Mouse (Mus musculus) heart, postnatal 0 days (tissue): Measurements from ENCODE around the gene Foxj1. TPM values are rescaled to one million over a fixed set of nuclear protein-coding genes. Genes with fewer than 3 reads are reported as not detected.
A peak's percentile ranks its signal among the peaks of the same experiment; 100 is the strongest.
"Not testable (repeated sequence)": the region's sequence is repeated elsewhere in the genome, so short reads cannot be mapped to it uniquely, and the experiment has no call there.

ENCODE experiments used
- ATAC-seq: fragments of 200-750 bp; cut with Nextera tagmentation; 2 replicates; pipeline ENCODE4 v1.8.0; 2017; ENCODE audit warnings: low read depth, moderate number of reproducible peaks, moderate library complexity; ENCODE audit not compliant: insufficient read depth
- DNase-seq: peaks from one replicate; pipeline ENCODE4 v3.0.0-alpha.2; 2016; ENCODE audit warnings: low spot score
- H3K27ac ChIP-seq: fragments of 300-500 bp; sonication (generic); 2 replicates; pipeline ENCODE4 v1.5.1; 2014; ENCODE audit warnings: low read depth, mild to moderate bottlenecking
- H3K27me3 ChIP-seq: fragments of 300-500 bp; sonication (generic); 2 replicates; pipeline ENCODE4 v1.6.1; 2014; ENCODE audit warnings: low read length, mixed read lengths; ENCODE audit not compliant: control insufficient read depth, insufficient read depth
- H3K36me3 ChIP-seq: fragments of 300-500 bp; sonication (generic); replicated peaks from 2 replicates; pipeline ENCODE4 v1.6.1; 2014; ENCODE audit warnings: low read length, mixed read lengths; ENCODE audit not compliant: control insufficient read depth, insufficient read depth
- H3K4me1 ChIP-seq: fragments of 300-500 bp; sonication (generic); 2 replicates; pipeline ENCODE4 v1.6.1; 2014; ENCODE audit warnings: antibody characterized with exemption; ENCODE audit not compliant: control insufficient read depth, insufficient read depth
- H3K4me2 ChIP-seq: fragments of 300-500 bp; sonication (generic); 2 replicates; pipeline ENCODE4 v1.6.1; 2014; ENCODE audit warnings: low read depth, mild to moderate bottlenecking, low read length, moderate library complexity
- H3K4me3 ChIP-seq: fragments of 300-500 bp; sonication (generic); 2 replicates; pipeline ENCODE4 v1.5.1; 2014; ENCODE audit warnings: low read depth, low read length
- H3K9ac ChIP-seq: fragments of 300-500 bp; sonication (generic); replicated peaks from 2 replicates; pipeline ENCODE4 v1.6.1; 2014; ENCODE audit warnings: low read depth, low read length, mixed read lengths
- H3K9me3 ChIP-seq: fragments of 300-500 bp; sonication (generic); replicated peaks from 2 replicates; pipeline ENCODE4 v1.6.1; 2016; ENCODE audit warnings: low read length; ENCODE audit not compliant: control insufficient read depth
- CTCF ChIP-seq: IDR thresholded peaks from 2 replicates; pipeline ENCODE4 v1.5.1; 2016; ENCODE audit warnings: antibody characterized with exemption, control low read depth, low read depth
- EP300 ChIP-seq: IDR thresholded peaks from 2 replicates; pipeline ENCODE4 v1.6.1; 2016; ENCODE audit warnings: antibody characterized with exemption, low read depth
- WGBS: fragments of 180-500 bp; shearing (Covaris S2); extraction: QIAGEN DNeasy Blood & Tissue Kit; methylation state at CpG from one replicate; pipeline ENCODE4 v1.1.7; 2014; 5-methylcytosine and 5-hydroxymethylcytosine counted together
- polyA plus RNA-seq: library from polyadenylated mRNA; unstranded; fragments of >200 nt; fragmentation: Nextera tagmentation; extraction: Ambion mirVana; gene quantifications from 2 replicates; pipeline ENCODE4 v1.2.1, GENCODE M21; 2015
- total RNA-seq: library from RNA; depleted of rRNA; stranded (reverse); fragments of >200 nt; gene quantifications from 2 replicates; pipeline ENCODE4 v1.2.3, GENCODE M21; 2014; ENCODE audit warnings: low replicate concordance

Gene Foxj1
- total and polyA plus RNA-seq, 2 experiments from 2014 or later: 0.04 TPM; not detected in 1

GRCm38 (mm10) chr11:116366124-116366523 is 30.9 kb upstream of the Foxj1 start:
- WGBS: 80% methylated on average over 2 of the region's 2 CpGs
- Histone ChIP-seq H3K27me3 (no peaks in the 10 kb centered on the region), H3K4me1 (0 out of 2 replicates have a peak, but pooled peaks cover 7% of the 10 kb centered on the region), H3K9ac (no peak overlapping the region), H3K4me3 (no peak overlapping the region), H3K9me3 (no peaks in the 10 kb centered on the region), H3K27ac (no peak overlapping the region), H3K36me3 (no peaks in the 10 kb centered on the region), H3K4me2 (no peak overlapping the region)
- ATAC-seq: no peak
- TF ChIP-seq CTCF: no peak
- no peak for TF ChIP-seq EP300
- DNase-seq: no peak

- Histone ChIP-seq H3K9me3 (no peaks in the 10 kb centered on the region), H3K36me3 (no peaks in the 10 kb centered on the region), H3K9ac (no peak overlapping the region), H3K4me3 (no peak overlapping the region), H3K27me3 (no peaks in the 10 kb centered on the region), H3K4me1 (0 out of 2 replicates have a peak, but pooled peaks cover 7% of the 10 kb centered on the region), H3K27ac (no peak overlapping the region), H3K4me2 (no peak overlapping the region)
- ATAC-seq: no peak
- no peak for TF ChIP-seq CTCF
- TF ChIP-seq EP300: no peak
- 79% methylated on average over 13 of the region's 13 CpGs for WGBS
- no peak for DNase-seq
Observed at GRCm38 (mm10) chr11:116365432-116365831, 30.2 kb upstream of the Foxj1 start.

- no peak for ATAC-seq
Observed at GRCm38 (mm10) chr11:116362015-116362414, 26.8 kb upstream of the Foxj1 start.

GRCm38 (mm10) chr11:116360915-116361314 is 25.7 kb upstream of the Foxj1 start:
- H3K4me3 ChIP-seq, H3K9ac ChIP-seq, H3K36me3 ChIP-seq, H3K4me1 ChIP-seq, DNase-seq, H3K4me2 ChIP-seq, H3K27me3 ChIP-seq, H3K9me3 ChIP-seq, ATAC-seq: not testable (repeated sequence)
- WGBS: 97% methylated on average over 5 of the region's 5 CpGs
- 0 out of 2 replicates have a peak overlapping the region, but pooled peaks have one; percentile 43 for H3K27ac ChIP-seq

More at GRCm38 (mm10) chr11:116362015-116362414, 26.8 kb upstream of the Foxj1 start:
- Histone ChIP-seq H3K4me3 (no peak overlapping the region), H3K27me3 (no peaks in the 10 kb centered on the region), H3K36me3 (peaks cover 8% of the 10 kb centered on the region; the same call in 1 of the 2 replicates), H3K4me1 (no peaks in the 10 kb centered on the region), H3K4me2 (no peak overlapping the region), H3K9me3 (no peaks in the 10 kb centered on the region), H3K27ac (no peak overlapping the region; the same call in 1 of the 2 replicates), H3K9ac (no peak overlapping the region)
- WGBS: 58% methylated on average over 11 of the region's 11 CpGs
- no peak for TF ChIP-seq CTCF
- no peak for TF ChIP-seq EP300
- no peak for DNase-seq

GRCm38 (mm10) chr11:116359652-116360051 is 24.5 kb upstream of the Foxj1 start:
- Histone ChIP-seq H3K27ac (peak overlapping the region; percentile 56; the same call in 1 of the 2 replicates), H3K27me3 (no peaks in the 10 kb centered on the region), H3K9me3 (no peaks in the 10 kb centered on the region), H3K4me2 (no peak overlapping the region; the same call in 1 of the 2 replicates), H3K4me3 (peak overlapping the region; percentile 6; the same call in 1 of the 2 replicates), H3K36me3 (peaks cover 8% of the 10 kb centered on the region; the same call in 1 of the 2 replicates), H3K4me1 (no peaks in the 10 kb centered on the region), H3K9ac (no peak overlapping the region)
- WGBS: 84% methylated on average over 12 of the region's 12 CpGs
- DNase-seq (no peak), ATAC-seq (no peak)
- TF ChIP-seq EP300 (no peak), CTCF (no peak)
